Mouse (Mus musculus): ENCODE results near the gene Spin1. TPM values are rescaled to one million over a fixed set of nuclear protein-coding genes. Genes with fewer than 3 reads are reported as not detected.

The Spin1 gene
- polyA plus RNA-seq (2014; fragmentation: Nextera tagmentation; extraction: Ambion mirVana), result 108 and 110 TPM in 2 replicates

DNA sequence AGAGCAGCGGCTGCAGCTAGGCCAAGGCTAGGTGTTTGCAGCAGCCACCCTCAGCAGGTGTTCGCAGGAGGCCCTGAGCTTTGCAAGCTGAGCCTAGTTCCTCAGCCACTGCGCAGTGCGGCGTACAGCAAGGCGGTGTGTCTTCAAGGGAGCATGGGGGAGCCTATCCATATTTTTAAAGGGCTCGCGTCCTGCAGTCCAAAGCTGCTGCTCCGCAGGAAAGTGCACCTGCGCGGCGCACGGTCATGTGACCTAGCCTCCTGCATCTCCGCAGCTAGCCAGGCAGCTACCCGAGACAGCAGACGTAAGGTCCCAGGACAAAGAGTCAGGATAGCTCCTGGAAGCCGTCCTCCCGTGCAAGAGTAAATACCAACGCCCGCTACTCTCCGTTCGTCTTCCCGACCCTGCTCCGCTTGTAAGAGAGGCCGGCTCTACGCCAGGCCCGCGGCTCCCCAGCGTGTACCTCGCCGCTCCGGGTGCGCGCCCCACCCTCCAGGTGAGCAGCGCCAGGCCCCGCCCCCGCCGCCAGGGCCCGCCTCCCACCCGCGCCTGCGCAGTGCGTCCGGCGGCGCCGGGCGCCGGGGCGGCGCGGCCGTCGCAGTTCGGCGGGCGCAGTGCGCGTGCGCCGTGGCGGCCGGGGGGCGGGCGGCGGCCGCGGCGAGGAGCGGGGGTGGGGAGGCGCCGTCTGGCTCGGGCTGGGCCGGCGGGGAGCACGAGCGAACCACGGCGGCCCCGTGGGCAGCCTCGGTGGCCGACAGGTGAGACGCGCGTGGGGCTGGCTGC lies at the start of gene Spin1:
Gene Spin1, plus strand, starts transcription at position 648 of the 783 bp plus-strand sequence.
- Histone ChIP-seq H3K36me3 (ENCODE audit: insufficient read depth) (peaks cover 3% of the 10 kb centered on the region; the same call in 1 of the 2 replicates), H3K9me3 (ENCODE audit: low read depth, low read length) (no peaks in the 10 kb centered on the region), H3K4me3 (ENCODE audit: low read depth, low read length) (peak within 1 kb of the TSS; percentile 80), H3K9ac (peak within 1 kb of the TSS; percentile 97), H3K4me2 (peak within 1 kb of the TSS; percentile 92), H3K27me3 (ENCODE audit: insufficient read depth, low read length) (no peaks in the 10 kb centered on the region), H3K4me1 (ENCODE audit: insufficient read depth) (peaks cover 11% of the 10 kb centered on the region), H3K27ac (ENCODE audit: low read depth) (peak within 1 kb of the TSS; percentile 95)
- DNase-seq (peak; percentile 90), ATAC-seq (ENCODE audit: insufficient read depth) (peak; percentile 81)
- TF ChIP-seq CTCF (IDR thresholded peaks at IDR 0.05; ENCODE audit: low read depth), result no peak
- WGBS, result 0% methylated on average over 65 of the region's 85 CpGs

DNA sequence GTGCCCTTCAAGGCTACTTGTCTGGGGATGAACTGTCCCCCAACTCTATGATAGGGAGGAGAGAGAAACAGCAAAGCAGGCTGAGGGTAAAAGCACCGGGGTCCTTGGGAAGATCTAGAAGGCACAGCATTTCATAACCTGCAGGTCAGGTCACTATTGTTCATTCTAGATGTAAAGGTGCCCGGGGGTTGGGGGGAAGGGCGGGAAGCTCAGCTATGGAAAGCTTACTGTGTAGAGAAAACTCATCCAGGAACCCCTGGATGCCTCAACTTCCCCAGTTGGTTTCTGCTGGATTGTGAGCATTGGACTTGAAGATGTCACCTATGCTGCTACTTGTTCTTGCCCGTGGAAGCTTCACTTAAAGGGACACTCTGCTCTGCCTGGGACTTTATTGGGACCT lies 49.7 kb upstream of the Spin1 start:
- 78% methylated on average over 4 of the region's 4 CpGs for WGBS
- Histone ChIP-seq H3K4me2 (no peak overlapping the region), H3K9me3 (ENCODE audit: low read depth, low read length) (no peaks in the 10 kb centered on the region), H3K4me3 (ENCODE audit: low read depth, low read length) (no peak overlapping the region), H3K27me3 (ENCODE audit: insufficient read depth, low read length) (no peaks in the 10 kb centered on the region), H3K4me1 (ENCODE audit: insufficient read depth) (no peaks in the 10 kb centered on the region), H3K9ac (no peak overlapping the region), H3K27ac (ENCODE audit: low read depth) (no peak overlapping the region), H3K36me3 (ENCODE audit: insufficient read depth) (no peaks in the 10 kb centered on the region)
- DNase-seq (no peak), ATAC-seq (ENCODE audit: insufficient read depth) (no peak)
- TF ChIP-seq CTCF (IDR thresholded peaks at IDR 0.05; ENCODE audit: low read depth), result no peak

DNA sequence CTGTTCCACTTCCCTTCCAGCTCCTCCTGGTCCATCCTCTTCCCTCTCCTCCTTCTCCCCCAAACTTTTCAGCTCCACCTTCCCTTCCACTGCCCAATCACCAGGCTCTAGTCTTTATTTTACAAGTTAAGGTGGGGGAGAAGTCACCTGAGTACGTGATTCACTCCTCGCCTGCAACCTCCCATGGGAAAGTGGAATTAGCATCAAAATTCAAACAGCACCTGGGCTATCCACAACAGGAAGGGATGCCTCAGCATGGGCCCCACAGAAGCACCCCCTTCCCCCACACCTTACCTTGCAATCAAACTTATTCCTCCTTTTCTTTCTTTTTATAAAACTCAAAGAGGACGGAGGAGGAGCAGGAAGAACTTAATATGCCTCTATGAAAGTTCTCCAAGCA lies 48.3 kb upstream of the Spin1 start:
- ATAC-seq (ENCODE audit: insufficient read depth) (no peak), DNase-seq (no peak)
- no peak for TF ChIP-seq CTCF (IDR thresholded peaks at IDR 0.05; ENCODE audit: low read depth)
- Histone ChIP-seq H3K9me3 (ENCODE audit: low read depth, low read length) (no peaks in the 10 kb centered on the region), H3K4me3 (ENCODE audit: low read depth, low read length) (no peak overlapping the region), H3K4me2 (no peak overlapping the region), H3K9ac (no peak overlapping the region), H3K27ac (ENCODE audit: low read depth) (no peak overlapping the region), H3K27me3 (ENCODE audit: insufficient read depth, low read length) (no peaks in the 10 kb centered on the region), H3K36me3 (ENCODE audit: insufficient read depth) (no peaks in the 10 kb centered on the region), H3K4me1 (ENCODE audit: insufficient read depth) (no peaks in the 10 kb centered on the region)
- 64% methylated on average over 3 of the region's 3 CpGs for WGBS

DNA sequence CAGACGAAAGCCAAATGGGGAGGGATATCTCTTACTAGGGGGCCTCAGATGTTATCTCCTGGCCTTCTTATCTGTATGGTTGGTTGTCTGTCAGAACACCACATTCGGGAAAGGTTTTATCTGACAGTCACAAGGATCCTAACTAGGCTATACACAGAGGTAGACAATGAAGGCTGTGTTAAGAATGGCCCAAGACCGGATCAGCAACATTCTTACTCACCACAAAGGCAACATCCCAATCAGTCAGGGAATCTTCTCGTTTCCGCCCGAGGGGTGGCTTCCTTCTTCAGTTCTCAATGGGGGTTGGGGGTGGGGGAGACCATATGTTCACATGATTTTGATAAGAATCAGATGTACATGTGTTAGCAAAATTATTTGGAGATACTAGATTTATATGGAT lies 37.7 kb upstream of the Spin1 start:
- no peaks in the 10 kb centered on the region for H3K4me1 ChIP-seq (ENCODE audit: insufficient read depth)
- DNase-seq (no peak), ATAC-seq (ENCODE audit: insufficient read depth) (no peak)
- H3K9ac ChIP-seq, result no peak overlapping the region
- H3K9me3 ChIP-seq (ENCODE audit: low read depth, low read length), result no peaks in the 10 kb centered on the region
- no peak overlapping the region for H3K4me2 ChIP-seq
- no peak for TF ChIP-seq CTCF (IDR thresholded peaks at IDR 0.05; ENCODE audit: low read depth)
- H3K27me3 ChIP-seq (ENCODE audit: insufficient read depth, low read length), result no peaks in the 10 kb centered on the region
- H3K27ac ChIP-seq (ENCODE audit: low read depth), result no peak overlapping the region
- H3K36me3 ChIP-seq (ENCODE audit: insufficient read depth), result no peaks in the 10 kb centered on the region
- no peak overlapping the region for H3K4me3 ChIP-seq (ENCODE audit: low read depth, low read length)
- 39% methylated on average over 6 of the region's 6 CpGs for WGBS

DNA sequence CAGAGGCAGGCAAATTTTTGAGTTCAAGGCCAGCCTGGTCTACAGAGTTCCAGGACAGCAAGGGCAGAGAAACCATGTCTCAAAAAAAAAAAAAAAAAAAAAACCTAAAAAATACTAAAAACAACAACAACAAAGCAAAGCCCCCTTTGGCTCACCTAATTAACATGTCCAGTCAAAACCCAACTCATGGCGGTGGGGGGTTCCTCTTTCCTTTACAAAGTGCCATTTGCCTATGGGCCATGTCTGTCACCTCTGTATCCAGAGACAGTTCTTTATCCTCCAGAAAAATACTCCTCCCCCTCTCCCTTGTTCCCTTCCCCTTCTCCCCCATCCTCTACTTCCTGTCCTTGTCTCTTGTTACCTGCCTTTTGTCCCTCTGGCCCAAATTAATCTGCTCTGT lies 37.0 kb upstream of the Spin1 start:
- Histone ChIP-seq H3K36me3 (ENCODE audit: insufficient read depth) (no peaks in the 10 kb centered on the region), H3K27ac (ENCODE audit: low read depth) (no peak overlapping the region), H3K4me1 (ENCODE audit: insufficient read depth) (no peaks in the 10 kb centered on the region), H3K27me3 (ENCODE audit: insufficient read depth, low read length) (no peaks in the 10 kb centered on the region), H3K4me2 (no peak overlapping the region), H3K9me3 (ENCODE audit: low read depth, low read length) (no peaks in the 10 kb centered on the region), H3K9ac (no peak overlapping the region), H3K4me3 (ENCODE audit: low read depth, low read length) (no peak overlapping the region)
- ATAC-seq (ENCODE audit: insufficient read depth) (no peak), DNase-seq (no peak)
- WGBS, result 81% methylated on average over 1 of the region's 1 CpGs
- TF ChIP-seq CTCF (IDR thresholded peaks at IDR 0.05; ENCODE audit: low read depth), result no peak

DNA sequence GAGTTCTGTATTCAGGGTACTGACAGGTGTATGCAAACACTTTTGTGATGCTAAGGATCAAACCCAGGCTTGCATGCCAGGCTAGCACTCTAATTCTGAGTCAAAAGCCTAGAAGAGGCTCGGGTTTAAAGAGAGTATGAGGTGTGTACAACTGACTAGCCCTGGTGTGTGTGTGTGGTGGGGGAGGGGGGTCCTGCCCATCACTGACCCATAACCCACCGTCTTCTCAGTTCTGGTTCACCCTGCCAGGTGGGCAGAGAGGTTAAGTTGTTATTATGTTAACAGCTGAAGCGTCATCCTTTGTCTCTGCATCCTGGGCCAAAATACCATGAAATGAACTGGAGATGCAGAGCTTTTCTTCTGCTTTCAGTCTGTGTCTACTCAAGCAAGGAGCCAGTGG lies 36.3 kb upstream of the Spin1 start:
- no peak overlapping the region for H3K27ac ChIP-seq (ENCODE audit: low read depth)
- ATAC-seq (ENCODE audit: insufficient read depth), result no peak
- H3K4me2 ChIP-seq, result no peak overlapping the region
- 63% methylated on average over 3 of the region's 3 CpGs for WGBS
- no peak for TF ChIP-seq CTCF (IDR thresholded peaks at IDR 0.05; ENCODE audit: low read depth)
- H3K4me1 ChIP-seq (ENCODE audit: insufficient read depth), result no peaks in the 10 kb centered on the region
- H3K36me3 ChIP-seq (ENCODE audit: insufficient read depth), result no peaks in the 10 kb centered on the region
- no peak for DNase-seq
- no peaks in the 10 kb centered on the region for H3K27me3 ChIP-seq (ENCODE audit: insufficient read depth, low read length)
- H3K4me3 ChIP-seq (ENCODE audit: low read depth, low read length), result no peak overlapping the region
- no peaks in the 10 kb centered on the region for H3K9me3 ChIP-seq (ENCODE audit: low read depth, low read length)
- H3K9ac ChIP-seq, result no peak overlapping the region

DNA sequence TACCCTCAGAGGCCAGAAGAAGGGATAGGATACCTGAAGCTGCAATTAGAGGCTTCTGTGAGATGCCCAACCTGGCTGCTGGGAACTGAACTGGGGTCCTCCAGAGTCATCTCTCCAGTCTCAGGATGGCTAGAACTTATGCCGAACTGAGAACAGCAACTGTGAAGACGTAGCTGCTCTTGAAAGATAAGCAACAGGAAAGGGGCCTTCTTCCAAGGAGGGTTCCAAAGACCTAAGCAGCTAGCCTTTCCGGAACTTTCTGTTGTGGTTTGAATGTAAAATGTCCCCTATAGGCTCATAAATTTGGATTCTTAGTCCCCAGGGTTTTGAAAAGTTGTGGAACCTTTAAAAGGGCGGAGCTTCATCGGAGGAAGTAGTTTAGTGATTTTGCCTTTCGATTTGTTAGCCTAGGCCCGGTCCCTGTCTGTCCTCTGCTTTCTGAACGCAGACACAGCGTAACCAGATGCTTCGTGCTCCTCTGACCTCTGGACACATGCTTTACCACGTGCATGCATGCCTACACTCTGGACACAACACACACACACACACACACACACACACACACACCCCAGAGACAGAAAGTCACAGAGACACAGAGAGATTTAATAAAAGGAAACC lies 29.5 kb upstream of the Spin1 start:
- H3K4me2 ChIP-seq, result peak overlapping the region; percentile 21; the same call in 1 of the 2 replicates
- no peak for TF ChIP-seq CTCF (IDR thresholded peaks at IDR 0.05; ENCODE audit: low read depth)
- WGBS, result 48% methylated on average over 11 of the region's 11 CpGs
- no peaks in the 10 kb centered on the region for H3K9me3 ChIP-seq (ENCODE audit: low read depth, low read length)
- H3K27me3 ChIP-seq (ENCODE audit: insufficient read depth, low read length), result no peaks in the 10 kb centered on the region
- peaks cover 10% of the 10 kb centered on the region; the same call in 1 of the 2 replicates for H3K4me1 ChIP-seq (ENCODE audit: insufficient read depth)
- DNase-seq, result peak; percentile 33
- H3K4me3 ChIP-seq (ENCODE audit: low read depth, low read length), result no peak overlapping the region
- H3K27ac ChIP-seq (ENCODE audit: low read depth), result peak overlapping the region; percentile 78
- peak; percentile 68 for ATAC-seq (ENCODE audit: insufficient read depth)
- no peaks in the 10 kb centered on the region for H3K36me3 ChIP-seq (ENCODE audit: insufficient read depth)
- H3K9ac ChIP-seq, result no peak overlapping the region
